Mouse (Mus musculus) forebrain, embryonic 10.5 days (tissue): ENCODE results near the gene Dnaic2. TPM values are rescaled to one million over a fixed set of nuclear protein-coding genes. Genes with fewer than 3 reads are reported as not detected.

Experiments used
- DNase-seq: peaks from one replicate; pipeline ENCODE4 v3.0.0-alpha.2; 2017; ENCODE audit warnings: low spot score; ENCODE audit errors: extremely low spot score
- H3K27ac ChIP-seq: fragments of 300-500 bp; sonication (generic); 2 replicates; pipeline ENCODE4 v1.5.1; 2016; ENCODE audit warnings: mild to moderate bottlenecking
- H3K27me3 ChIP-seq: fragments of 300-500 bp; sonication (generic); 2 replicates; pipeline ENCODE4 v1.6.1; 2016; ENCODE audit warnings: mild to moderate bottlenecking; ENCODE audit not compliant: poor library complexity, severe bottlenecking
- H3K36me3 ChIP-seq: fragments of 300-500 bp; sonication (generic); replicated peaks from 2 replicates; pipeline ENCODE4 v1.6.1; 2016; ENCODE audit warnings: mild to moderate bottlenecking, moderate library complexity
- H3K4me1 ChIP-seq: fragments of 300-500 bp; sonication (generic); 2 replicates; pipeline ENCODE4 v1.6.1; 2016
- H3K4me3 ChIP-seq: fragments of 300-500 bp; sonication (generic); 2 replicates; pipeline ENCODE4 v1.5.1; 2016; ENCODE audit warnings: mild to moderate bottlenecking, moderate library complexity
- H3K9me3 ChIP-seq: fragments of 300-500 bp; sonication (generic); 2 replicates; pipeline ENCODE4 v1.6.1; 2016; ENCODE audit warnings: mild to moderate bottlenecking, moderate library complexity
- WGBS: fragments of 180-500 bp; shearing (Covaris S2); methylation state at CpG from one replicate; pipeline ENCODE4 v1.1.7; 2016; 5-methylcytosine and 5-hydroxymethylcytosine counted together
- polyA plus RNA-seq: library from polyadenylated mRNA; unstranded; fragments of >200 nt; fragmentation: Nextera tagmentation; extraction: Ambion mirVana; gene quantifications from 2 replicates; pipeline ENCODE4 v1.2.1, GENCODE M21; 2016

Gene Dnaic2
- polyA plus RNA-seq, 1 experiment from 2014 or later: 1.0 TPM

DNA sequence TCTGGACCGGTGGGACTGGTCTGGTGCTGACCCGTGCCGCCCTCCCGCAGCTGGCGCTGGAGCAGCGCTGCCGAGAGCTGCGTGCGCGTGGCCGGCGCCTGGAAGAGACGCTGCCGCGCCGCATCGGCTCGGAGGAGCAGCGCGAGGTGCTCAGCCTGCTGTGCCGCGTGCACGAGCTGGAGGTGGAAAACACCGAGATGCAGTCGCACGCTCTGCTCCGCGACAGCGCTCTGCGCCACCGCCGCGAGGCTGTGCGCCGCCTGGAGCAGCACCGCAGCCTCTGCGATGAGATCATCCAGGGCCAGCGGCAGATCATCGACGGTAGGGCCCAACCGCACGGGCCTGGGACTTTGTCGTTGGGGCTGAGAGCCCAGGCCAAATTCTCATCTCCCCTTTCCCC lies 59.1 kb downstream of the Dnaic2 start:
- H3K27me3 ChIP-seq: peaks cover 91% of the 10 kb centered on the region
- no peaks in the 10 kb centered on the region for H3K9me3 ChIP-seq
- DNase-seq: no peak
- H3K27ac ChIP-seq: peak overlapping the region; percentile 67
- WGBS: 1% methylated on average over 43 of the region's 43 CpGs
- H3K36me3 ChIP-seq: no peaks in the 10 kb centered on the region
- H3K4me1 ChIP-seq: peaks cover 38% of the 10 kb centered on the region
- peak overlapping the region; percentile 49 for H3K4me3 ChIP-seq

GRCm38 (mm10) chr11:114787611-114788010 lies 60.4 kb downstream of the Dnaic2 start:
- no peak overlapping the region for H3K27ac ChIP-seq
- no peaks in the 10 kb centered on the region for H3K36me3 ChIP-seq
- no peaks in the 10 kb centered on the region for H3K9me3 ChIP-seq
- 77% methylated on average over 3 of the region's 3 CpGs for WGBS
- peaks cover 51% of the 10 kb centered on the region for H3K4me1 ChIP-seq
- DNase-seq: no peak
- H3K4me3 ChIP-seq: no peak overlapping the region
- peaks cover 98% of the 10 kb centered on the region for H3K27me3 ChIP-seq

DNA sequence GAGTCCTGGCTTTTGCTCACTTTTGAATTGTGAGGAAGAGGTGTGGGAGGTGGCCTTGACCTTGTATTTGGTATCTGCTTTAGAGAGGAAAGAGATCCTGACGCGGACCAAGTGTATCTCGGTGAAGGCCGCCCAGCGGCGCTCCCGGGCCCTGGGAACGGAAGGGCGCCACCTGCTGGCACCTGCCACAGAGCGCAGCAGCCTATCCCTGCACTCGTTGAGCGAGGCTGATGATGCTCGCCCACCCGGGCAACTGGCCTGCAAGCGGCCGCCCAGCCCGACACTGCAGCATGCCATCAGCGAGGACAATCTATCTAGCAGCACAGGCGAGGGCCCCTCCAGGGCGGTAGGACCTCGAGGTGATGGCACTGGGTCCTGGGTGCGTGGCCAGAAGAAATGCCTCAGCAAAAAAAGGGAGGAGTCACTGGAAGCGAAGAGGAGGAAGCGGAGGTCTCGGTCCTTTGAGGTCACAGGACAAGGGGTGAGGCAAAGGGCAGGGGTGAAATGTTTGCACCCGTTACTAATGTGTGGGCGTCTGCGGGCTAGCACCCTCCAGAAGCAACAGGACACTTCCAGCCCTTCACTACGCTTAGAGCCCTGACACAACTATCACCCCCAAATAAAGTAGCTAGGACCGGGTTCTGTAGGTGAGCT lies 62.0 kb downstream of the Dnaic2 start:
- Histone ChIP-seq H3K9me3 (no peaks in the 10 kb centered on the region), H3K4me1 (peaks cover 67% of the 10 kb centered on the region), H3K36me3 (no peaks in the 10 kb centered on the region), H3K27me3 (peaks cover 100% of the 10 kb centered on the region), H3K4me3 (peak overlapping the region; percentile 38), H3K27ac (no peak overlapping the region)
- DNase-seq: peak; percentile 88
- 12% methylated on average over 30 of the region's 30 CpGs for WGBS

GRCm38 (mm10) chr11:114789716-114790115 lies 62.5 kb downstream of the Dnaic2 start:
- DNase-seq: no peak
- Histone ChIP-seq H3K4me3 (no peak overlapping the region; the same call in 1 of the 2 replicates), H3K27ac (no peak overlapping the region), H3K27me3 (peaks cover 99% of the 10 kb centered on the region), H3K9me3 (no peaks in the 10 kb centered on the region), H3K36me3 (no peaks in the 10 kb centered on the region), H3K4me1 (peaks cover 72% of the 10 kb centered on the region)
- 63% methylated on average over 9 of the region's 9 CpGs for WGBS

- Histone ChIP-seq H3K4me1 (peaks cover 77% of the 10 kb centered on the region), H3K27me3 (peaks cover 94% of the 10 kb centered on the region), H3K4me3 (no peak overlapping the region), H3K9me3 (no peaks in the 10 kb centered on the region), H3K36me3 (no peaks in the 10 kb centered on the region), H3K27ac (no peak overlapping the region)
- DNase-seq: no peak
- 69% methylated on average over 12 of the region's 12 CpGs for WGBS
These were observed 63.0 kb downstream of the Dnaic2 start for GRCm38 (mm10) chr11:114790171-114790570.

DNA sequence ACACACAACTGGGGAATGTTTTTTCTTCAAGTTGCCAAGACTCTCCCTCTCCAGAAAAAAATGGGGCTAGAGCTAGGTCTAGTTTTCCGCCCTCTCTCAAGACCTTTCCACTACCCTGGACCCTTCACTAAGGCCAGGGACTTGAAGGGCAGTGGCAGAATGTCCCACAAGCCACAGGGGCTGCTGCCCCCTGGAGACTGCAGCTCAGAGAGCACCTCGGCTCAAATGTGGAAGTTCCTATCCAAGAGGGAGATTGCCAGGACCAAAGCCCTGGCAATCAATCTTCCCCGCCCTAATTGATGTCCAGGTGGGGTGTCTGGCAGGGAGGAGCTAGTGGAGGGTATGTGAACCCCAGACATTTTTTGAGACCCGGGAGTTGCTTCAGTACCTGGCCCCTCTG lies 63.6 kb downstream of the Dnaic2 start:
- WGBS: 45% methylated on average over 4 of the region's 4 CpGs
- Histone ChIP-seq H3K4me1 (peaks cover 83% of the 10 kb centered on the region), H3K27me3 (peaks cover 88% of the 10 kb centered on the region), H3K9me3 (no peaks in the 10 kb centered on the region), H3K36me3 (no peaks in the 10 kb centered on the region), H3K27ac (no peak overlapping the region), H3K4me3 (no peak overlapping the region)
- no peak for DNase-seq

DNA sequence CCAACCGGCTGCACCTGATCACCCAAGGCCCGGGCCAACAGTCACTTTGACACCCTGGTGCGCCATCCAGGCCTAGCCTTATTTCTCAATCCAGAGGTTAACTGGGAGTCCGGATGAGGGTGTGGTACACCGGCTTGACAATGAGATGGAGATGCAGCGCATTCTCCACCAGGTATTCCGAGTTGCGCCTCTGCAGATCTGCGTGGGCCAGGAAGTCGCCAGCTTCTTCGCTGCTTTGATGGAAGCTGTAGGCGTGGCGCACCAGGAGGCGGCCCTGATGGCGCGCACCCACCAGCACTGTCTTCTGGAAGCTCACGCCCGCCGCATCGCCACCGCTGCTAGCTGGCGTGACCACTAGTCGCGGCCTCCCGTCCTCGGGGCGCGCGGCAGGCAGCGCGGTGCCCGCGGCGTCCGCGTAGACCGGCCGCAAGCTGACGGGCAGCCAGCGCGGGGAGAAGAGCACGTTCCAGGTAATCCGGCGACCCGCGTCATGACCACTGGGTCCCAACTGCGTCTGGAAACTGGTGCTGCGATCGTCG lies 64.2 kb downstream of the Dnaic2 start:
- peak overlapping the region; percentile 67 for H3K27ac ChIP-seq
- H3K27me3 ChIP-seq: peaks cover 82% of the 10 kb centered on the region
- H3K36me3 ChIP-seq: no peaks in the 10 kb centered on the region
- H3K4me3 ChIP-seq: peak overlapping the region; percentile 58
- peaks cover 85% of the 10 kb centered on the region for H3K4me1 ChIP-seq
- H3K9me3 ChIP-seq: no peaks in the 10 kb centered on the region
- 3% methylated on average over 50 of the region's 50 CpGs for WGBS
- DNase-seq: no peak

- no peak for DNase-seq
- Histone ChIP-seq H3K27ac (peak overlapping the region; percentile 67), H3K4me1 (peaks cover 87% of the 10 kb centered on the region), H3K27me3 (peaks cover 76% of the 10 kb centered on the region), H3K9me3 (no peaks in the 10 kb centered on the region), H3K4me3 (peak overlapping the region; percentile 58), H3K36me3 (no peaks in the 10 kb centered on the region)
- WGBS: under 1% methylated on average over 55 of the region's 59 CpGs
These were observed 64.7 kb downstream of the Dnaic2 start for GRCm38 (mm10) chr11:114791891-114792411.

DNA sequence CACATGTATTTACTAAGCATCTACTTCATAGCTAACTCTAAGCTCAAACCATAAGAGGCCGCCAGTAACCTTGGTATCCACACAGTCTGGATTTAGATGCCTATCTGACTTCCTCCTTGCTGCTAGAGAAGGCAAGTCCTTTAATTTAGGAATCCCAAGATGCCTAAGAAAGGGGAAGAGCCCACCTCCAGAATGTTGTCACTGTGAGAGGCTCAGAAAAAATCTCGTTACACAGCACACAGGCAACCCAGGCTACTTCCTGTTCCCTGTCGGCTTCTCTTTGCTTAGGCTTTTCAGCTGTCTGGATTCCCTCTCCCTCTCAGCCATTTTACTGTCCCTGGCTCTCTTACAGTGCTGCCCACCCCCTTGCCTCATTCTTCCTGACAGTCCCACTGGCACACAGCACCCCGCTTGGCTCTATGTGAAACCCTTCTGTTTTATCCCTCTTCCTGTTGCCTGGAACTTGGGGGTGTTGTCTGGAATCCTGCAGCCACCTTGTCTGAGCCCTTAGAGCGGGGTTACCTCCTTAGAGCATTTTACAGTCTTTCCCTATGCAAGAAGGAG lies 65.8 kb downstream of the Dnaic2 start:
- Histone ChIP-seq H3K27ac (0 out of 2 replicates have a peak overlapping the region, but pooled peaks have one; percentile 95), H3K4me1 (peaks cover 94% of the 10 kb centered on the region), H3K27me3 (peaks cover 66% of the 10 kb centered on the region), H3K36me3 (no peaks in the 10 kb centered on the region), H3K4me3 (peak overlapping the region; percentile 58; the same call in 1 of the 2 replicates), H3K9me3 (no peaks in the 10 kb centered on the region)
- WGBS: 54% methylated on average over 5 of the region's 5 CpGs
- no peak for DNase-seq

GRCm38 (mm10) chr11:114793868-114794545 lies 66.8 kb downstream of the Dnaic2 start:
- H3K9me3 ChIP-seq: no peaks in the 10 kb centered on the region

DNA sequence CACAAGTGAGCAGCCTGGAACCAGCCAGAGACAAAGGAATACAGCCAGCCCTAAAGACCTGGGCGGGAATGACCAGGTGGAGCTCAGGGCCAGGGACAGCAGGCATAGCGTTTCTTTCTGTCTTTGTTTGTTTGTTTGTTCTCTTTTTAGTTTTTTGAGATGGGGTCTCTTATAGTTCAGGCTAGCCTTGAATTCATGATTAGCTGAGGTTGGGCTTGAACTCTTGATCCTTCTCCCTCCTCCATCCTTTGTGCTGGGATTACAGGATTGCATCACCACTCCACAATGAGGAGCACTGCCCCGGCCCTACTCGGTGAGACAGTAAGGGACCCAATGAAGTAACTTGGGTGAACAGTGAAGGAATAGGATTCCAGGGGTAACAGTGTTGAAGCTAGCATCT lies 67.5 kb downstream of the Dnaic2 start:
- WGBS: 21% methylated on average over 4 of the region's 4 CpGs

More at GRCm38 (mm10) chr11:114793868-114794545, 66.8 kb downstream of the Dnaic2 start:
- H3K4me1 ChIP-seq: peaks cover 86% of the 10 kb centered on the region
- no peak for DNase-seq
- peak overlapping the region; percentile 95 for H3K27ac ChIP-seq
- H3K4me3 ChIP-seq: peak overlapping the region; percentile 58
- peaks cover 56% of the 10 kb centered on the region for H3K27me3 ChIP-seq
- 71% methylated on average over 19 of the region's 19 CpGs for WGBS
- H3K36me3 ChIP-seq: no peaks in the 10 kb centered on the region

GRCm38 (mm10) chr11:114795231-114795746 lies 68.1 kb downstream of the Dnaic2 start:
- Histone ChIP-seq H3K9me3 (no peaks in the 10 kb centered on the region), H3K27me3 (peaks cover 43% of the 10 kb centered on the region), H3K27ac (peak overlapping the region; percentile 95), H3K4me3 (peak overlapping the region; percentile 58), H3K36me3 (no peaks in the 10 kb centered on the region), H3K4me1 (peaks cover 74% of the 10 kb centered on the region)
- peak; percentile 84 for DNase-seq
- WGBS: 0% methylated on average over 7 of the region's 7 CpGs

More for the DNA sequence above, 67.5 kb downstream of the Dnaic2 start:
- Histone ChIP-seq H3K27me3 (peaks cover 49% of the 10 kb centered on the region), H3K27ac (peak overlapping the region; percentile 95), H3K9me3 (no peaks in the 10 kb centered on the region), H3K4me1 (peaks cover 80% of the 10 kb centered on the region), H3K4me3 (peak overlapping the region; percentile 58), H3K36me3 (no peaks in the 10 kb centered on the region)
- no peak for DNase-seq
